Mouse (Mus musculus): ENCODE measurements around the gene Lsm4.

- TF ChIP-seq CTCF (IDR thresholded peaks at IDR 0.05; ENCODE audit: borderline replicate concordance, extremely low read depth, insufficient read depth, insufficient read length) (no peak), POLR2A (IDR thresholded peaks at IDR 0.05; ENCODE audit: borderline replicate concordance, extremely low read depth, insufficient read depth, insufficient read length, poor library complexity, severe bottlenecking) (no peak)
Measured at GRCm38 (mm10) chr8:70627041-70627440, 46.0 kb upstream of the Lsm4 start.

Data from brain, embryonic 14.5 days (tissue).